12 mouse cellular contexts compared by ENCODE assay signal in the genomic region with DNA sequence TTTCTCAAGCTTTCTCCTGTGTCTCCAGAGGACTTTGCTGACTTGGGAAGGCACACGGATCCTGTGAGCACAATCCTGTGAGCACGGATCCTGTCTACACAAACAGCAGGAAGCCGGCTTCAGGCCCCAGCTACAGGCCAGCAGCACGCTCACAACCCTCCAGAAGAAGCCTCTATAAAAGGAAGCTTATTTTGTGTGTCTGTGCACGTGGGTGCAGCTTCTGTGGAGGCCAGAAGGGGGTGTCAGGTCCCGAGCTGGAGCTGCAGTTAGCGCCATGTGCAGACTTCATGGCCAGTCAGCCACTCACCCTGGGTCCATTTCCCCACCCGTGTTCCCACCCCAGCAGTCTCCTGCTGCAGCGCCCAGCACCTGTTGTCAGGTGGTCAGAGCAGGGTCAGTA. TPM values are rescaled to one million over a fixed set of nuclear protein-coding genes. Genes with fewer than 3 reads are reported as not detected.
DNase-seq lines count a peak whose midpoint lies in the region; ATAC-seq and TF ChIP-seq lines count a peak whose summit lies in the region.
"Had no signal": no experiment of that assay in that cellular context is flagged by ENCODE, and none has a peak within 500 bp of the region (broad histone marks: within the 10 kb centered on the region; RNA-seq: fewer than 3 reads in every experiment).

No protein-coding gene starts in this region.

- H3K9me3 ChIP-seq in lung, embryonic 14.5 days (ENCODE audit: low read depth, low read length), result no peaks in the 10 kb centered on the region
- H3K9me3 ChIP-seq in hindbrain, postnatal 0 days (ENCODE audit: low read length), result no peaks in the 10 kb centered on the region

- no peak for ATAC-seq in lung, embryonic 14.5 days (ENCODE audit: insufficient read depth)
- no peak for ATAC-seq in hindbrain, postnatal 0 days

- H3K4me3 ChIP-seq in lung, embryonic 14.5 days (ENCODE audit: low read depth, low read length), result no peak overlapping the region
- H3K4me3 ChIP-seq in hindbrain, postnatal 0 days (ENCODE audit: low read length), result no peak overlapping the region

- peak; percentile 24; the same call in 1 of the 2 replicates for TF ChIP-seq CTCF in lung, embryonic 14.5 days (IDR thresholded peaks at IDR 0.05; ENCODE audit: low read depth)
- TF ChIP-seq CTCF in hindbrain, postnatal 0 days (IDR thresholded peaks at IDR 0.05; ENCODE audit: low read depth), result peak; percentile 49

- no peaks in the 10 kb centered on the region for H3K36me3 ChIP-seq in lung, embryonic 14.5 days (ENCODE audit: insufficient read depth)
- H3K36me3 ChIP-seq in hindbrain, postnatal 0 days (ENCODE audit: insufficient read depth, low read length), result no peaks in the 10 kb centered on the region

- peak overlapping the region; percentile 78 for H3K27ac ChIP-seq in lung, embryonic 14.5 days (ENCODE audit: low read depth)
- peak overlapping the region; percentile 62 for H3K27ac ChIP-seq in hindbrain, postnatal 0 days

- no peak overlapping the region for H3K4me2 ChIP-seq in lung, embryonic 14.5 days
- H3K4me2 ChIP-seq in hindbrain, postnatal 0 days (ENCODE audit: low read depth, low read length), result no peak overlapping the region

- intact Hi-C loops in gastrocnemius, postnatal 36 days (cut with DNase I), result no loop called here

- H3K4me1 ChIP-seq in lung, embryonic 14.5 days (ENCODE audit: insufficient read depth), result peaks cover 24% of the 10 kb centered on the region
- peaks cover 47% of the 10 kb centered on the region for H3K4me1 ChIP-seq in hindbrain, postnatal 0 days (ENCODE audit: insufficient read depth, low read length)

- H3K27me3 ChIP-seq in lung, embryonic 14.5 days (ENCODE audit: insufficient read depth, low read length), result peaks cover 11% of the 10 kb centered on the region
- no peaks in the 10 kb centered on the region for H3K27me3 ChIP-seq in hindbrain, postnatal 0 days (ENCODE audit: insufficient read depth, low read length)

- H3K9ac ChIP-seq in lung, embryonic 14.5 days, result no peak overlapping the region
- no peak overlapping the region for H3K9ac ChIP-seq in hindbrain, postnatal 0 days (replicated peaks; ENCODE audit: low read length)

- WGBS in lung, embryonic 14.5 days, result 88% methylated on average over 9 of the region's 9 CpGs
- 86% methylated on average over 9 of the region's 9 CpGs for WGBS in hindbrain, postnatal 0 days

- peak; percentile 47 for DNase-seq in cerebellum, adult 9-11 months
- no peak for DNase-seq in cerebellum, postnatal 36 days
- DNase-seq in lung, embryonic 14.5 days, result no peak
- no peak for DNase-seq in lung, postnatal 4 days
- DNase-seq in hindbrain, postnatal 0 days (ENCODE audit: low spot score), result peak; percentile 12
- peak; percentile 56 for DNase-seq in retina, postnatal 1 day
- no peak for DNase-seq in gastrocnemius, postnatal 36 days
- DNase-seq in testis, postnatal 10 days (ENCODE audit: low spot score), result no peak
- DNase-seq: cerebellum, adult 11 months; gastrocnemius, postnatal 25 days had no signal

RNA-seq across cellular contexts. Expression of gene Ptprs, which starts 7.9 kb away (rescaled TPM):
- 96.8 and 112 TPM in 2 replicates for polyA plus RNA-seq in lung, embryonic 14.5 days (2014; fragmentation: Nextera tagmentation; extraction: Ambion mirVana)
- total RNA-seq in hindbrain, postnatal 0 days (2014; rRNA removed), result 869 and 913 TPM in 2 replicates
- 196 and 198 TPM in 2 replicates for polyA plus RNA-seq in hindbrain, postnatal 0 days (2015; fragmentation: Nextera tagmentation; extraction: Ambion mirVana)
- total RNA-seq in gastrocnemius, postnatal 36 days (2021), result 10 to 100 TPM; 35.0 to 45.6 TPM

RNA-seq across cellular contexts. Expression of gene Znrf4, which starts 43.9 kb away (rescaled TPM):
- not detected in 2 replicates for polyA plus RNA-seq in lung, embryonic 14.5 days (2014; fragmentation: Nextera tagmentation; extraction: Ambion mirVana)
- total RNA-seq in hindbrain, postnatal 0 days (2014; rRNA removed), result not detected in 2 replicates
- not detected in 2 replicates for polyA plus RNA-seq in hindbrain, postnatal 0 days (2015; fragmentation: Nextera tagmentation; extraction: Ambion mirVana)
- not detected for total RNA-seq in gastrocnemius, postnatal 36 days (2021)
- total RNA-seq: gastrocnemius, postnatal 25 days; left cerebral cortex, adult 8-10 months; megakaryocyte, adult 5-6 weeks had no signal

Comparison
In these comparisons a context has a peak if more than half of its experiments do, and no peak if none do; other contexts are left out.
1. DNase-seq: peak in cerebellum, adult 9-11 months (single experiment), hindbrain, postnatal 0 days (single experiment) and retina, postnatal 1 day (single experiment); none in cerebellum, postnatal 36 days (0 of 2), lung, embryonic 14.5 days (single experiment), lung, postnatal 4 days (0 of 2), gastrocnemius, postnatal 36 days (0 of 2) and testis, postnatal 10 days (single experiment).
2. RNA of gene Ptprs, which starts 7.9 kb away (total RNA-seq): 869 to 913 TPM in hindbrain, postnatal 0 days; 35.0 to 45.6 TPM in gastrocnemius, postnatal 36 days; every median in the first group is over 10 times any median in the second.